In genomic region chr13:45593914-45594313, GRCm38 (mm10) we compare ENCODE assay signal across 26 mouse cellular contexts.
"Had no signal": no experiment of that assay in that cellular context is flagged by ENCODE, and none has a peak within 500 bp of the region (broad histone marks: within the 10 kb centered on the region; RNA-seq: fewer than 3 reads in every experiment).

No protein-coding gene starts in this region.

- H3K27me3 ChIP-seq: heart, embryonic 12.5 days; hindbrain, embryonic 12.5 days; intestine, embryonic 15.5 days; kidney, embryonic 15.5 days; limb, embryonic 12.5 days had no signal

- H3K9ac ChIP-seq: heart, embryonic 12.5 days; hindbrain, embryonic 12.5 days; hindbrain, embryonic 14.5 days; intestine, embryonic 15.5 days; kidney, embryonic 15.5 days; limb, embryonic 12.5 days had no signal

- H3K4me1 ChIP-seq: limb, embryonic 10.5 days; limb, embryonic 12.5 days had no signal

- H3K9me3 ChIP-seq: heart, embryonic 10.5 days; heart, embryonic 12.5 days; hindbrain, embryonic 10.5 days; hindbrain, embryonic 12.5 days; intestine, embryonic 15.5 days; kidney, embryonic 15.5 days; limb, embryonic 10.5 days; limb, embryonic 12.5 days had no signal

- H3K4me2 ChIP-seq: heart, embryonic 12.5 days; hindbrain, embryonic 12.5 days; hindbrain, embryonic 14.5 days; intestine, embryonic 15.5 days; kidney, embryonic 15.5 days; limb, embryonic 12.5 days; liver, embryonic 11.5 days had no signal

- H3K4me3 ChIP-seq: gastrocnemius, adult 2 months; heart, embryonic 10.5 days; heart, embryonic 12.5 days; hindbrain, embryonic 10.5 days; hindbrain, embryonic 12.5 days; intestine, embryonic 15.5 days; kidney, embryonic 15.5 days; left cerebral cortex, adult 2 months; limb, embryonic 10.5 days; limb, embryonic 12.5 days had no signal

- H3K36me3 ChIP-seq: heart, embryonic 10.5 days; heart, embryonic 12.5 days; hindbrain, embryonic 10.5 days; hindbrain, embryonic 12.5 days; intestine, embryonic 15.5 days; kidney, embryonic 15.5 days; limb, embryonic 10.5 days; limb, embryonic 12.5 days had no signal

- DNase-seq: gastrocnemius, adult 2 months; gastrocnemius, postnatal 10 days; gastrocnemius, postnatal 25 days; heart, adult 18-20 months; heart, postnatal 10 days; heart, postnatal 4 days; kidney, adult 2 months; kidney, adult 9 months; kidney, postnatal 10 days; kidney, postnatal 25 days; kidney, postnatal 4 days; liver had no signal

- H3K27ac ChIP-seq: gastrocnemius, adult 2 months; heart, embryonic 10.5 days; hindbrain, embryonic 10.5 days; intestine, embryonic 15.5 days; left cerebral cortex, adult 2 months; limb, embryonic 10.5 days; limb, embryonic 12.5 days had no signal

- ATAC-seq: hindbrain, embryonic 16.5 days; inflammation-experienced regulatory T-cells, adult 6 months; intestine, embryonic 15.5 days; intestine, postnatal 0 days had no signal
